Mouse (Mus musculus) Patski (cell line): ENCODE data around the gene Tmeff1. TPM values are rescaled to one million over a fixed set of nuclear protein-coding genes. Genes with fewer than 3 reads are reported as not detected.

Experiments
- ATAC-seq: fragments of 100-300 bp; one replicate; pipeline ENCODE4 v1.8.0; 2021
- CTCF ChIA-PET: fragments of 350-600 bp; sonication (Branson Sonifier 250); formaldehyde crosslinking; loops from one replicate; lab custom pipeline; 2022; ENCODE audit warnings: inconsistent platforms; lab: Charles Lee
- POLR2A ChIA-PET: fragments of 350-600 bp; sonication (Branson Sonifier 250); formaldehyde crosslinking; loops from one replicate; lab custom pipeline; 2022; ENCODE audit warnings: antibody characterized with exemption, inconsistent platforms; lab: Charles Lee
- DNase-seq: peaks from one replicate; pipeline ENCODE4 v3.0.0-alpha.2; 2011; ENCODE audit warnings: low read depth, low spot score
- H3K27me3 ChIP-seq: fragments of 371-371 bp; one replicate; pipeline ENCODE4 v1.5.1; 2021
- CTCF ChIP-seq: fragments of 100-300 bp; IDR thresholded peaks from one replicate; pipeline ENCODE4 v1.5.1; 2021
- in situ Hi-C: fragments of 300-500 bp; cut with MboI; formaldehyde crosslinking; loops from 3 replicates; pipeline ENCODE4 v1.11.1; 2018; ENCODE audit warnings: low pct_unique_long_range_greater_than_20kb, mixed read lengths
- polyA plus RNA-seq: library from polyadenylated mRNA; unstranded; gene quantifications from one replicate; pipeline ENCODE4 v1.2.3, GENCODE M21; 2021

Gene Tmeff1
- polyA plus RNA-seq, 1 experiment from 2014 or later = 10.6 TPM

- no peak for TF ChIP-seq CTCF
- no peaks in the 10 kb centered on the region for H3K27me3 ChIP-seq
- CTCF ChIA-PET = no interaction called here
- POLR2A ChIA-PET = no interaction called here
- in situ Hi-C loops = loop anchor here (10.0 kb wide), 1 partner anchor 110 kb away; no protein-coding TSS in a partner anchor
- DNase-seq (no peak), ATAC-seq (no peak)
These were observed 20.0 kb upstream of the Tmeff1 start for GRCm38 (mm10) chr4:48564962-48565361.

GRCm38 (mm10) chr4:48576361-48576760 lies 8.6 kb upstream of the Tmeff1 start:
- in situ Hi-C loops = no loop called here
- TF ChIP-seq CTCF = no peak
- CTCF ChIA-PET = no interaction called here
- H3K27me3 ChIP-seq = no peaks in the 10 kb centered on the region
- POLR2A ChIA-PET = no interaction called here
- no peak for ATAC-seq
- no peak for DNase-seq

GRCm38 (mm10) chr4:48577831-48578230 lies 7.1 kb upstream of the Tmeff1 start:
- no peaks in the 10 kb centered on the region for H3K27me3 ChIP-seq
- POLR2A ChIA-PET = no interaction called here
- DNase-seq (no peak), ATAC-seq (no peak)
- TF ChIP-seq CTCF = no peak
- CTCF ChIA-PET = interaction anchor here (1.0 to 1.5 kb wide), 2 partner anchors 8 to 11 kb away, joined by 3 to 4 read pairs; no protein-coding TSS in a partner anchor
- in situ Hi-C loops = no loop called here

GRCm38 (mm10) chr4:48578399-48578798 lies 6.6 kb upstream of the Tmeff1 start:
- ChIA-PET POLR2A (no interaction called here), CTCF (interaction anchor here (1.0 to 1.5 kb wide), 2 partner anchors 9 to 12 kb away, joined by 3 to 4 read pairs; no protein-coding TSS in a partner anchor)
- DNase-seq = no peak
- TF ChIP-seq CTCF = no peak
- ATAC-seq = no peak
- H3K27me3 ChIP-seq = no peaks in the 10 kb centered on the region
- in situ Hi-C loops = no loop called here

- in situ Hi-C loops = no loop called here
- ATAC-seq = no peak
- no peak for DNase-seq
These were observed 5.4 kb upstream of the Tmeff1 start for GRCm38 (mm10) chr4:48579475-48580110.

GRCm38 (mm10) chr4:48581201-48581600 lies 3.8 kb upstream of the Tmeff1 start:
- ChIA-PET POLR2A (no interaction called here), CTCF (no interaction called here)
- in situ Hi-C loops = no loop called here
- H3K27me3 ChIP-seq = no peaks in the 10 kb centered on the region
- TF ChIP-seq CTCF = no peak
- DNase-seq = no peak
- no peak for ATAC-seq

More at GRCm38 (mm10) chr4:48579475-48580110, 5.4 kb upstream of the Tmeff1 start:
- ChIA-PET POLR2A (no interaction called here), CTCF (interaction anchor here (1.5 kb wide), 1 partner anchor 16 kb away, joined by 4 read pairs; no protein-coding TSS in a partner anchor)
- H3K27me3 ChIP-seq = no peaks in the 10 kb centered on the region
- TF ChIP-seq CTCF = no peak

- no peak for TF ChIP-seq CTCF
- no peak for DNase-seq
- ATAC-seq = no peak
- ChIA-PET CTCF (no interaction called here), POLR2A (no interaction called here)
- no peaks in the 10 kb centered on the region for H3K27me3 ChIP-seq
- in situ Hi-C loops = no loop called here
These were observed 3.0 kb upstream of the Tmeff1 start for GRCm38 (mm10) chr4:48581993-48582392.

- no peaks in the 10 kb centered on the region for H3K27me3 ChIP-seq
- CTCF ChIA-PET = no interaction called here
- DNase-seq = no peak
- no peak for TF ChIP-seq CTCF
- POLR2A ChIA-PET = interaction anchor here (1.1 kb wide), 1 partner anchor 17 kb away, joined by 3 read pairs; no protein-coding TSS in a partner anchor
- ATAC-seq = no peak
- in situ Hi-C loops = no loop called here
These were observed 2.0 kb upstream of the Tmeff1 start for GRCm38 (mm10) chr4:48582941-48583340.

GRCm38 (mm10) chr4:48585241-48586098 lies 496 bp downstream of the Tmeff1 start:
- TF ChIP-seq CTCF = no peak
- ChIA-PET CTCF (interaction anchor here (0.9 to 1.4 kb wide), 2 partner anchors 20 to 30 kb away, joined by 3 read pairs; no protein-coding TSS in a partner anchor), POLR2A (interaction anchor here (1.0 kb wide), 1 partner anchor 45 kb away, joined by 3 read pairs; the partner anchor contains the start of gene Msantd3)
- ATAC-seq (peak; percentile 87), DNase-seq (no peak)
- in situ Hi-C loops = no loop called here
- no peaks in the 10 kb centered on the region for H3K27me3 ChIP-seq

- DNase-seq = no peak
- no peaks in the 10 kb centered on the region for H3K27me3 ChIP-seq
- POLR2A ChIA-PET = interaction anchor here (0.6 to 1.0 kb wide), 2 partner anchors 24 to 46 kb away, joined by 3 to 4 read pairs; partner anchors contain the start of gene Msantd3
- CTCF ChIA-PET = interaction anchor here (0.6 to 0.9 kb wide), 2 partner anchors 25 to 29 kb away, joined by 3 read pairs; no protein-coding TSS in a partner anchor
- in situ Hi-C loops = no loop called here
- no peak for TF ChIP-seq CTCF
- peak; percentile 61 for ATAC-seq
These were observed 1.3 kb downstream of the Tmeff1 start for GRCm38 (mm10) chr4:48586099-48586821.
